Mouse (Mus musculus): ENCODE results near the gene Ppp1r26. TPM values are rescaled to one million over a fixed set of nuclear protein-coding genes. Genes with fewer than 3 reads are reported as not detected.

Gene Ppp1r26
- polyA plus RNA-seq, 1 experiment from 2014 or later, result 6.3 TPM

- H3K9me3 ChIP-seq (ENCODE audit: control insufficient read depth, low read length), result no peaks in the 10 kb centered on the region
- 59% methylated on average over 20 of the region's 20 CpGs for WGBS
- H3K4me2 ChIP-seq (ENCODE audit: low read depth, low read length), result no peak overlapping the region
- ATAC-seq (ENCODE audit: low read depth), result no peak
- H3K4me1 ChIP-seq (replicated peaks; ENCODE audit: control insufficient read depth, insufficient read depth, low read length), result no peaks in the 10 kb centered on the region
- H3K27me3 ChIP-seq (ENCODE audit: control insufficient read depth, insufficient read depth, low read depth, low read length), result no peaks in the 10 kb centered on the region
- H3K27ac ChIP-seq (ENCODE audit: low read length), result no peak overlapping the region
- no peak overlapping the region for H3K9ac ChIP-seq (ENCODE audit: low read length)
- H3K4me3 ChIP-seq (ENCODE audit: low read length), result no peak overlapping the region
- no peaks in the 10 kb centered on the region for H3K36me3 ChIP-seq (ENCODE audit: control insufficient read depth, insufficient read depth, low read length)
These were observed 32.9 kb downstream of the Ppp1r26 start for GRCm38 (mm10) chr2:28479208-28480204.

GRCm38 (mm10) chr2:28483861-28484260, 37.3 kb downstream of the Ppp1r26 start:
- no peak overlapping the region for H3K9ac ChIP-seq (ENCODE audit: low read length)
- H3K36me3 ChIP-seq (ENCODE audit: control insufficient read depth, insufficient read depth, low read length), result no peaks in the 10 kb centered on the region
- H3K4me1 ChIP-seq (replicated peaks; ENCODE audit: control insufficient read depth, insufficient read depth, low read length), result no peaks in the 10 kb centered on the region
- no peaks in the 10 kb centered on the region for H3K9me3 ChIP-seq (ENCODE audit: control insufficient read depth, low read length)
- no peak overlapping the region for H3K27ac ChIP-seq (ENCODE audit: low read length)
- no peak for ATAC-seq (ENCODE audit: low read depth)
- 63% methylated on average over 2 of the region's 2 CpGs for WGBS
- H3K4me2 ChIP-seq (ENCODE audit: low read depth, low read length), result no peak overlapping the region
- H3K4me3 ChIP-seq (ENCODE audit: low read length), result no peak overlapping the region
- H3K27me3 ChIP-seq (ENCODE audit: control insufficient read depth, insufficient read depth, low read depth, low read length), result no peaks in the 10 kb centered on the region

GRCm38 (mm10) chr2:28494521-28494920, 47.9 kb downstream of the Ppp1r26 start:
- Histone ChIP-seq H3K36me3 (ENCODE audit: control insufficient read depth, insufficient read depth, low read length) (no peaks in the 10 kb centered on the region), H3K27ac (ENCODE audit: low read length) (no peak overlapping the region), H3K9me3 (ENCODE audit: control insufficient read depth, low read length) (no peaks in the 10 kb centered on the region), H3K4me1 (replicated peaks; ENCODE audit: control insufficient read depth, insufficient read depth, low read length) (peaks cover 5% of the 10 kb centered on the region; the same call in 1 of the 2 replicates), H3K4me3 (ENCODE audit: low read length) (no peak overlapping the region), H3K27me3 (ENCODE audit: control insufficient read depth, insufficient read depth, low read depth, low read length) (no peaks in the 10 kb centered on the region), H3K9ac (ENCODE audit: low read length) (no peak overlapping the region), H3K4me2 (ENCODE audit: low read depth, low read length) (no peak overlapping the region)
- WGBS, result 58% methylated on average over 2 of the region's 2 CpGs
- ATAC-seq (ENCODE audit: low read depth), result no peak

GRCm38 (mm10) chr2:28495207-28495756, 48.7 kb downstream of the Ppp1r26 start:
- no peaks in the 10 kb centered on the region for H3K27me3 ChIP-seq (ENCODE audit: control insufficient read depth, insufficient read depth, low read depth, low read length)
- no peak for ATAC-seq (ENCODE audit: low read depth)
- no peak overlapping the region for H3K4me2 ChIP-seq (ENCODE audit: low read depth, low read length)
- H3K9ac ChIP-seq (ENCODE audit: low read length), result no peak overlapping the region
- no peaks in the 10 kb centered on the region for H3K9me3 ChIP-seq (ENCODE audit: control insufficient read depth, low read length)
- no peak overlapping the region for H3K27ac ChIP-seq (ENCODE audit: low read length)
- no peak overlapping the region for H3K4me3 ChIP-seq (ENCODE audit: low read length)
- H3K36me3 ChIP-seq (ENCODE audit: control insufficient read depth, insufficient read depth, low read length), result no peaks in the 10 kb centered on the region
- peaks cover 5% of the 10 kb centered on the region; the same call in 1 of the 2 replicates for H3K4me1 ChIP-seq (replicated peaks; ENCODE audit: control insufficient read depth, insufficient read depth, low read length)
- 59% methylated on average over 14 of the region's 14 CpGs for WGBS

DNA sequence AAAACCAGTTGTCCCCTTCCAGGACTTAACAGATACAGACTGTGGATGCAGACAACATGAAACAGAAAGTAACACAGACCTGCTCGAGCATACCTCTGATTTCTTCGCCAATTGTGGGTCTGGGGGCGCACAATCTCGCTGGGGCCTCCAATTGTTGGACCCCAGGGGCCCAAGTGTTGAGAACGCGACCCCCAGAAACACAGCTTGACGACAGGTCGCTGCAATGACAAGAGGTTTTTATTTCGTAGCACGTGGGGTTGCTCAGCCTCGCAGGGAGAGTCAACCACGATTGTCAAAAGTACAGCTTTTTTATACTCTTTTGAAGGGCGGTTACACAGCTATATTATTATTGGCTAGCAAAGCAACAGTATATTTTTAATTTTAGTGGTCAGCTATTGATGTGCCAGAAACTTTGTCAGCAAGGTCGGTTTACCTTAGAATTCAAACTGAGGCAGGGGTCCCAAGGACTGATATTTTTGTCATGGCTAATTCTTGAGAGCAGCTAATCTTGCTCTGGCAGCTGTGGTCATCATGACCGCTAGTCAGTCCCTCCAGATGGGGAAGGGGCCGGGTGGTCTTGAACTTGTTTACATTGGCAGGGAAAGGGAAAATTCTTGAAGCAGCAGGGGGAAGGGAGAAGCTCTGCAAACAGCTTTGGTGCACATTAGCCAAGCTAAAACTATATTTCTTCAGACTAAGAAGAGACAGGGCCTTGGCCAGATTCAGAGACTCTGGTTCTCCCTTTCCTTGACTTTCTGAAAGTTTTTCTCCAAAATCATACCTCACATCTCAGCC, 49.4 kb downstream of the Ppp1r26 start:
- Histone ChIP-seq H3K9me3 (ENCODE audit: control insufficient read depth, low read length) (no peaks in the 10 kb centered on the region), H3K4me3 (ENCODE audit: low read length) (no peak overlapping the region), H3K36me3 (ENCODE audit: control insufficient read depth, insufficient read depth, low read length) (no peaks in the 10 kb centered on the region), H3K4me1 (replicated peaks; ENCODE audit: control insufficient read depth, insufficient read depth, low read length) (peaks cover 5% of the 10 kb centered on the region; the same call in 1 of the 2 replicates), H3K27ac (ENCODE audit: low read length) (peak overlapping the region; percentile 1; the same call in 1 of the 2 replicates), H3K27me3 (ENCODE audit: control insufficient read depth, insufficient read depth, low read depth, low read length) (no peaks in the 10 kb centered on the region), H3K4me2 (ENCODE audit: low read depth, low read length) (no peak overlapping the region), H3K9ac (ENCODE audit: low read length) (0 out of 2 replicates have a peak overlapping the region, but pooled peaks have one; percentile 0)
- no peak for ATAC-seq (ENCODE audit: low read depth)
- WGBS, result 74% methylated on average over 16 of the region's 16 CpGs

DNA sequence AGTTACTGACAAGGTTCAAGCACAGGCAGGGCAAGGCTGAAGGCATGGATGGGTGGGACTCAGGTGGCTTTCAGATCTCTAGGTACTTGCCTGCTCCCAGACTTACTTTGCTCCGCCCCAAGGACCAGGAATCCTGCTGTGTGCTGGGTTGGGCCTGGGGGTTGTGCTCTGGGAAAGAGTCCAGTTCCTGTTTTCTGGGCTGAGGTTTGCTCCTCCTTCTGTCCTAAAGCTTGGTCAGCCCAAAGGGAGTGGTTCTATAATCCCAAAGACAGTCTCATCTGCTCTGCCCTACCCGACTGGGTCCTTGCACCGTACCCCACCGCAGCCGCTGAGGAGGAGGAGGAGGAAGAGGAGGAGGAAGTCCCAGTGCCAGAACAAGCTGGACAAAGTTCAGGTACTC, 50.1 kb downstream of the Ppp1r26 start, which contains the start of gene Gbgt1:
TSS of gene Gbgt1 (plus strand) at position 221 of the 400 bp plus-strand sequence.
- ATAC-seq (ENCODE audit: low read depth), result peak; percentile 34
- Histone ChIP-seq H3K27me3 (ENCODE audit: control insufficient read depth, insufficient read depth, low read depth, low read length) (no peaks in the 10 kb centered on the region), H3K27ac (ENCODE audit: low read length) (peak within 1 kb of the TSS; percentile 1; the same call in 1 of the 2 replicates), H3K36me3 (ENCODE audit: control insufficient read depth, insufficient read depth, low read length) (no peaks in the 10 kb centered on the region), H3K4me1 (replicated peaks; ENCODE audit: control insufficient read depth, insufficient read depth, low read length) (peaks cover 5% of the 10 kb centered on the region; the same call in 1 of the 2 replicates), H3K4me2 (ENCODE audit: low read depth, low read length) (no peak within 1 kb of the TSS), H3K9me3 (ENCODE audit: control insufficient read depth, low read length) (no peaks in the 10 kb centered on the region), H3K9ac (ENCODE audit: low read length) (0 out of 2 replicates have a peak within 1 kb of the TSS, but pooled peaks have one; percentile 0), H3K4me3 (ENCODE audit: low read length) (no peak within 1 kb of the TSS)
- 73% methylated on average over 5 of the region's 5 CpGs for WGBS

DNA sequence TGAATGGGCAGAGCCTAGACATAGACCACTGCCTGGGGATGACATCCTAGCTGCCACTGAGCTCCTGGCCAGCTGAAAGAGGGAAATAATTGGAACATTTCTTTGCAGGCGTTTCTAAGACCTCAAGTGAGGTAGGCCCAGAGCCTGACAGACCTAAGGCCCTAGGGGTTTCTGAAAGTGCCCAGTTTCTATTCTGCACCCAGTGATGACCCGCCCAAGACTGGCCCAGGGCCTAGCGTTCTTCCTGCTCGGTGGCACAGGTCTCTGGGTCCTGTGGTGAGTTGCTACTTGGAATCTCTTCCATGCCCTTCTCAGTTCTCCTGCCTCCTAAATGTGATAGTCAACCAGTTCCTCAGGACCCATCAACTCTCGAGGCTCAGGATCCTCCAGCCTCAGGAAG, 51.0 kb downstream of the Ppp1r26 start:
- Histone ChIP-seq H3K36me3 (ENCODE audit: control insufficient read depth, insufficient read depth, low read length) (no peaks in the 10 kb centered on the region), H3K4me2 (ENCODE audit: low read depth, low read length) (no peak overlapping the region), H3K9ac (ENCODE audit: low read length) (no peak overlapping the region), H3K9me3 (ENCODE audit: control insufficient read depth, low read length) (no peaks in the 10 kb centered on the region), H3K27ac (ENCODE audit: low read length) (no peak overlapping the region), H3K27me3 (ENCODE audit: control insufficient read depth, insufficient read depth, low read depth, low read length) (no peaks in the 10 kb centered on the region), H3K4me3 (ENCODE audit: low read length) (no peak overlapping the region), H3K4me1 (replicated peaks; ENCODE audit: control insufficient read depth, insufficient read depth, low read length) (peaks cover 5% of the 10 kb centered on the region; the same call in 1 of the 2 replicates)
- ATAC-seq (ENCODE audit: low read depth), result no peak
- 74% methylated on average over 5 of the region's 5 CpGs for WGBS

- Histone ChIP-seq H3K27me3 (ENCODE audit: control insufficient read depth, insufficient read depth, low read depth, low read length) (no peaks in the 10 kb centered on the region), H3K4me3 (ENCODE audit: low read length) (no peak overlapping the region), H3K9me3 (ENCODE audit: control insufficient read depth, low read length) (no peaks in the 10 kb centered on the region), H3K4me2 (ENCODE audit: low read depth, low read length) (no peak overlapping the region), H3K27ac (ENCODE audit: low read length) (no peak overlapping the region), H3K9ac (ENCODE audit: low read length) (no peak overlapping the region), H3K4me1 (replicated peaks; ENCODE audit: control insufficient read depth, insufficient read depth, low read length) (peaks cover 5% of the 10 kb centered on the region; the same call in 1 of the 2 replicates), H3K36me3 (ENCODE audit: control insufficient read depth, insufficient read depth, low read length) (no peaks in the 10 kb centered on the region)
- ATAC-seq (ENCODE audit: low read depth), result no peak
- 70% methylated on average over 4 of the region's 4 CpGs for WGBS
These were observed 51.8 kb downstream of the Ppp1r26 start for GRCm38 (mm10) chr2:28498431-28498830.
